Mouse (Mus musculus) testis, postnatal 14 days (tissue): ENCODE measurements around the gene Ppip5k1.

ENCODE experiments used
- DNase-seq: peaks from one replicate; pipeline ENCODE4 v3.0.0; 2021; ENCODE audit warnings: low spot score

Ppip5k1 gene

GRCm38 (mm10) chr2:121298131-121298530 lies 57.1 kb downstream of the Ppip5k1 start:
- DNase-seq: no peak

- DNase-seq: no peak
These were observed 57.5 kb downstream of the Ppip5k1 start for GRCm38 (mm10) chr2:121297701-121298100.

- DNase-seq: no peak
These were observed 58.4 kb downstream of the Ppip5k1 start for GRCm38 (mm10) chr2:121296754-121297231.

- no peak for DNase-seq
These were observed 59.3 kb downstream of the Ppip5k1 start for GRCm38 (mm10) chr2:121295608-121296571.

GRCm38 (mm10) chr2:121294753-121295607 lies 60.2 kb downstream of the Ppip5k1 start:
- DNase-seq: no peak

- DNase-seq: peak; percentile 53
These were observed 61.0 kb downstream of the Ppip5k1 start for GRCm38 (mm10) chr2:121294182-121294581.

- DNase-seq: no peak
These were observed 62.7 kb downstream of the Ppip5k1 start for GRCm38 (mm10) chr2:121292316-121293013.

GRCm38 (mm10) chr2:121289730-121290540 lies 65.3 kb downstream of the Ppip5k1 start:
- no peak for DNase-seq

- DNase-seq: peak; percentile 95
These were observed 66.1 kb downstream of the Ppip5k1 start, which contains the start of gene Map1a for GRCm38 (mm10) chr2:121288901-121289729. TSS of gene Map1a (plus strand) at chr2:121289600.

GRCm38 (mm10) chr2:121287850-121288249 lies 67.3 kb downstream of the Ppip5k1 start:
- no peak for DNase-seq

GRCm38 (mm10) chr2:121271928-121272516 lies 83.2 kb downstream of the Ppip5k1 start:
- DNase-seq: no peak

- peak; percentile 96 for DNase-seq
These were observed 83.8 kb downstream of the Ppip5k1 start, which contains the start of gene Trp53bp1 for GRCm38 (mm10) chr2:121271236-121271927. TSS of gene Trp53bp1 (minus strand) at chr2:121271407.

GRCm38 (mm10) chr2:121270521-121271235 lies 84.5 kb downstream of the Ppip5k1 start:
- DNase-seq: no peak

- DNase-seq: no peak
These were observed 86.8 kb downstream of the Ppip5k1 start for GRCm38 (mm10) chr2:121268446-121268845.
